Mouse (Mus musculus): ENCODE results near the gene Sf3a2.

- TF ChIP-seq FLI1 (IDR thresholded peaks at IDR 0.05; ENCODE audit: low read length) (no peak), GATA1 (IDR thresholded peaks at IDR 0.05; ENCODE audit: borderline replicate concordance, low read length) (no peak)
Observed at GRCm38 (mm10) chr10:80796307-80796848, 1.6 kb upstream of the Sf3a2 start.
